Mouse (Mus musculus) T-helper 2 cell (primary cell): Measurements from ENCODE around the gene Fam214b.
"Not testable (repeated sequence)": the region's sequence is repeated elsewhere in the genome, so short reads cannot be mapped to it uniquely, and the experiment has no call there.

Experiments used
- in situ Hi-C: fragments of 300-600 bp; cut with MboI, MseI; formaldehyde crosslinking; loops from one replicate; pipeline ENCODE4 v1.15.1; 2025; ENCODE audit warnings: high pct_unique_total_duplicates

Gene Fam214b

DNA sequence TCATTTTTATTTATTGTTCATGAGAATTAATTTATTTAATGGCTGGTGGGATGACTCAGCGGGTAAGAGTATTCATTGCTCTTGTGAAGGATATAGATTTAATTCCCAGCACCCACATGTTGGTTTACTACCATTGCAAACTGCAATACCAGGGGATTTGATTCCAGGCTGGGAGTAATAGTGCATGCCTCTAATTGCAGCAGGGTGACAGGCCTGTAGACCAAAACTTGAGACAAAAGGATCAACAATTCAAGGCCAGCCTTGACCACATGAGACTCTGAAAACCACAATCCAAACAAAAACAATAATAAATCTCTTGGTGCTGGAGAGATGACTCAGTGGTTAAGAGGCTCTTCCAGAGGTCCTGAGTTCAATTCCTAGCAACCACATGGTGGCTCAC, 33.9 kb downstream of the Fam214b start:
- in situ Hi-C loops, result no loop called here

DNA sequence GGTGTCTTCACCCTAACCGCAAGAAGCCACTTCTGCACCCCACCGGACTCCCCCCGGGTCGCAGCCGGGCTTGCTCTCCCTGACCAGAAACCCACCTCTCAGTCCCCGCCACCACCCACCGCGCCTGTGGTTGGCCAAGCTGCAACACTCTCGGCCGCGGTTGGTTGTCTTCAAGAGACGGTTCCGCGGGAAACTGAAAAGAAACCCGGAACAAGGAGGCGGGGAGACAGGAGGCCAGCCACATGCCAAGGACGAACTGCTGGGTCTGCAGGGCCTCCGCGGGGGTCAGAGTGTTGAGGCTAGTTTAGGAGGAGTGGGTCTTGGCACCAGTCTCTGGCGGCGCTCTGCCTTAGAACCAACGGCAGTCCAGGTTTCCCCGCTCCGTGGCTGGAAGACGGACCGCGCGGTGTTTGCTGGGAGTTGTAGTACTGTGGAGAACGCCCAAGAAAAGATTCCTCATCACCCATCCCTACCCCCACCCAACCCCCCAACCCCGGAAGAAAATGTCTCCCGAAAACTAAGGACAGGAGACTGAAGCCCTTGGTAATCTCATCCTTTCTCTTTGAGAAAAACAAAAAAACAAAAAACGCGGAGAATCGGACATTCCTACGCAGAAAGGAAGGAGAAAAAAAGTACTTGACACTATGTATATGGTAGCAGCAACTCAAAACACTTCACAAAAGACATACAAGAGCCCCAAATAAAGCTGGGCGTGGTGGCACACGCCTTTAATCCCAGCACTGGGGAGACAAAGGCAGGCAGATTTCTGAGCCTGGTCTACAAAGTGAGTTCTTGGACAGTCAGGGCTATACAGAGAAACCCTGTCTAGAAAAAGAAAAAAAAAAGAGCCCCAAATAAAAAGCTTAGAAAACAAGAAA, 35.6 kb downstream of the Fam214b start, which contains the start of gene Fancg:
Gene Fancg, minus strand, starts transcription at position 346 of the 878 bp plus-strand sequence.
- in situ Hi-C loops, result no loop called here

DNA sequence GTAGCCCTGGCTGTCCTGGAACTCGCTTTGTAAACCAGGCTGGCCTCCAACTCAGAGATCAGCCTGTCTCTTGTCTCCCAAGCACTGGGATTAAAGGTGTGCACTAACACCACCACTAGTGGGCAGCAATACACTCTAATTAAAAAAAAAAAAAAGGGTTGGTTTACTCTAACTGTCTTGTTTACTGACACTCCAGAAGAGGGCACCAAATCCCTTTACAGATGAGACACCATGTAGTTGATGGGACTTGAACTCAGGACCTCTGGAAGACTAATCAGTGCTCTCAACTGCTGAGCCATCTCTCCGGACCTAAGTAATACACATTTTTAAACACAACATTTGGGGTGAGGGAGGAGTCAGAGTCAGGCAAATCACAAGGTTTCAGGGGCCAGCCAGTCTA, 40.3 kb downstream of the Fam214b start:
- in situ Hi-C loops, result no loop called here

DNA sequence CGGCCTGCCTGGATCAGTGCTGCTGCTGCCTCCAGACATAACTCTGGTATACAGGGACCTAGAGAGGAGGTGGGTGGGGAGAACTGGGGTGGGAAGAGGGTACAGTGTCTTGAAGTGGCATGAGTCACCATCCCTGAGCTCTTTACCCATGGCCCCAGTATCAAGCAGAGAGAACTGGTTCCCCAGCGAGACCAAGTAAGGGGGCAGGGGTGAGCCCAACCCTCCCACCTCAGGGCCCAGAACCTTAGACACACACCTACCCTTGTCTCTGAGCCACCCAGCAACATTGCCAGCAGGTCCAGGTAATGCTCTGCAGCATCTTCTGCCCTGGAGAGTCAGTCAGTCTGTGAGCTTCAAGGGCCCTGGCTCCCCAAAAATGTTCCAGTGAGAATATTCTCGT, 41.1 kb downstream of the Fam214b start:
- in situ Hi-C loops, result no loop called here

DNA sequence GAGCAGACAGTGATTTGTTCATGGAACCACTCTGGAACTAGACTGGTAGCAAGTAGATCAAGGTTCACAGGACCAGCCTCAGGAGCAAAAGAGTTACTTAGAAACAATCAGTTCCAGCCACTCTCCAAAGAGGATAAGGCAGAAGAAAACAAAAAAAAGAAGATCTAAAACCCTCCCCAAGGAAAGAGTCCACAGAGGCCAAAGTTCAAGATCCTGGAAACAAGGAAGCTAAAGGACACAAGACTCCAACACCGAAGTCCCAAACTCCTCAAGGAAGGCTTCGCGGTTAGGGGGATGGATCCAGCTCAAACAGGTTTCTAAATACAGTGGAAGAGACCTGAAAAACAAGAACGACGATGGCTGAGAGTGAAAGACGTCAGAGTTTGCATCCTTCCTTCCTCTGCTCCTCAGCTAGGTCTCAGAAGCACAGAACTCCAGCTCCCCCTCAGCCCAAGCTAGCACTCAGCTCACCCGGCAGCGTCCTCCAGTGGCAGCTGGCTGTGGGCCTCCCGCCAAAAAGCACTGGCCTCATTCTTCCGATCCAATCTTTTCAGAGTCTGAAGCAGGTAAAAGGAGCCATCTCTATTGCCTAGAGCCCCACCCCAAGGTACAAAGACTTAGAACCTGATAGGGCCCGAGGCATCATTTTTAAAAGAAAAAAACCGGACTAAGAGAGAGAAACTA, 43.1 kb downstream of the Fam214b start:
- in situ Hi-C loops, result no loop called here

DNA sequence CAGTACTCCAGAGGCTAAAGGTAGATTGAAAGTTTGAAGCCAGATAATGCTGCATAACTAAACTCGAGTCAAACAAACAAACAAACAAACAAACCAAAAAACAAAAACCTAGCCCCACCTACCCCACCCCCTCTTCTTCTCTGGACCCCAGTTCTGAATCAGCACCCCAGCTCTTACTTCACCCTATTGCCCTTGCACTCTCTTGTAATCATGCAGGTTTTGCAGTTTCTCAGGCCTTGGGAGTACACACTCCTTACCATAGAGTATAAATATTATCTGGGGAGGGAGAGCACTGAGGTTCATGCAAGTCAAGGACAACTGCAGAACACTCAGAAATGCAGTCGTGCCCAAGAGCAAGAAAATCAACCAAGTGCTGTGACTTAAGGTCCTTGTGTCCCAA, 44.7 kb downstream of the Fam214b start:
- in situ Hi-C loops, result no loop called here

DNA sequence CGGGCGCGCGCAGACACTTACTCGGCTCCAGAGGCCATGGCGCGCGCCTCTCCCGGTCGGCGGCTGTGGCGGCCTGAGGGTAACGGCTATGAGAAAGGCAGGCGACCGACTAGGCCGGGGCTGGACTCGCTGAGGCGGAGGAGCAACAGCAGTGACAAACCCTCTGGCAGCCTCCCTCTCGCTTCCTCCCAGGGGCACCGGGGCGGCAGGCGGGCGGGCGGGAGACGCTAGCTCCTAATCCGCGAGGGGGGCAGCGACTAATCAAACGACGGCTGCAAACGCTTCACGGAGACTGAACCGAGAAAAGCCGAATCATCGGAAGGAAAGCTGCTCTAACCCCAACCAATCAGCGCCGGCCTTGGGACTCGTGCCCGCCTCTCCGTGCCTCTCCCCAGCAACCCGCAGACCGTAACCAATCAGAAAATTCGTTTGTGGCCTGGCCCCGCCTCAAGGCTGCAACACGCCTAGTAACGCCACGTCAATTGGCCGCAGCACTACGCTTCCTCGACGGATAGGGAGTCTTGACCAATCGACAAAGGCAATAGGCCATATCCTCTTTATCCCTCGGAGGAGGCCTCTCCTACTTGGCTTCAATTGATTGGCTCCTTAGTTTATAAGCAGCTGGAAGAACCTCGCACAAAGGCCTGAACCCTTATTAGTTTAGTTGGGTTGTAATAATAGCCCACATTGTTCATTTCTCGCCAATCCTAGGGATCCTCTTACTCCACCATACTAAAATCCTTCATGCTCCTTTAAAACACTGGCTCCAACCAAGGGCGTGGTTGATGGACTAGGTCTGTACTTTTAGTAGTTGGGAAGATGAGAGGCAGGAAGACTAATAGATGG, 45.7 kb downstream of the Fam214b start, which contains the start of gene Vcp:
Gene Vcp, minus strand, starts transcription at position 367 of the 846 bp plus-strand sequence.
- in situ Hi-C loops, result not testable (repeated sequence)

DNA sequence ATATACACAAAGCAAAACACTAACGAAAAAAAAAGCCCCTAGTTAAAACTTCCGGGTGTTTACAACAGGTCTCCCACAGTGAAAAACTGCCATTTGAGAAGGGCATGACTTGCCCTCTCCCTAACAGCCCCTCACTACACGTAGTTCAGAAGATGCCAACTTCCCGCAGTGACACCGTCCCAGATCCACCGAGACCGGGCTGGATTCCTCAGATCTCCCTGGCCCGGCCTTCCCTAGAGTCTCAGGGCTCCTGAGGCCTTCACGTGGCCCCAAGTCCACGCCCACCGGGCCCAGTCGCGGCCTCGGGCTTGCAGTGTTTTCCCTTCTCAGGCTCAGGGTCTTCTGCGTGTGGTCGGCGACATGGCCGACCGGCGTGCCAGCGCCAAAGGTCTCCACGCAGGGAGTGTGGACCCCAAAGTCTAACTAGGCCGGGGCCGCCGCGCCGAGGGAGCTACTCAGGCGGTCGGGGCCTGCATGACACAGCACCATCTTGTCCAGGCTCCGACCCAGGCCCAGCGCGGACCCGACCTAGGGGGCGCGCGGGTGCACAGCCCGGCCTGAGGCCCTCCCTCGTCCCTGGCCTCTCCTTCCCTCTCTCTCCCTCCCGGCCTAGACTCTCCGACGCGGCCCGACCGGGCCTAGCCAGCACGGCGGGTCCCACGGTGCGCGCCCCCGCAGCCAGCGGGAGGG, 46.4 kb downstream of the Fam214b start:
- in situ Hi-C loops, result loop anchor here (25.0 kb wide), 1 partner anchor 1987 kb away; no protein-coding TSS in a partner anchor

DNA sequence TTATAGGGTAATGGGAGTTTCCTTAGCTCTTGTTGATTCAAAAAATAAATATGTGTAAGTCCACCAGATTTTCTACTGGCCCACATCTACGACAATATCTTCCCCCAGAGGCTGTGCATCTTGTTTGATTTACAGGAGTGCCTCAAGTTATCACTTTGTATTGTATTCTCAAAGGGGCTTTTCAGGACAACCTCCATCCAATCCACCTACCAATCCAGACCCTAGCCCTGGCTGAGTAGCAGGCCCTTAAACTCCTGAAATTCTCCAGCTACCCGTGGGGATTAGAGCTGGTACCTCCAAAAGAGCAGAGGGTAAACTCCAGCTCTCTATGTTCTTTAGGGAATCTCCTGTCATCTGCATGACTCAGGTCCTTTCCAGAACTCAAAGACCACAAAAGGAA, 48.0 kb downstream of the Fam214b start:
- in situ Hi-C loops, result loop anchor here (25.0 kb wide), 1 partner anchor 1986 kb away; no protein-coding TSS in a partner anchor

DNA sequence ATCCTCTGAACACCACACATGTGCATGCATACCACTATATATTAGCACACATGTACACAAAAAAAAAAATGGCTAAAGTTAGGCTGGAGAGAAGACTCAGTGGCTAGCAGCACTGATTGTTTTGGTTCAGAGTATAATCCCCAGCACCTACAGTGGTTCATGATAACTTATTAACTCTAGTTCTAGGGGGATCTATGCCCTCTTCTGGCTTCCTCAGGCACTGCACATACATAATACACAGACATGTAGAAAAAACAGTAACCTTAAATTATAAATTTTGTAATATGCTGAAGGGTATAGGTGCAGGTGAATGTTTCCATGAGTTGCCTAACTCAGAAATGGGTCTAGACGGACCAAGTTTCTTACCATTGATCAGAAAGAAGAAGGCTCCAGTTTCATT, 57.7 kb downstream of the Fam214b start:
- in situ Hi-C loops, result loop anchor here (10.0 to 25.0 kb wide), 2 partner anchors 1773 to 1976 kb away; no protein-coding TSS in a partner anchor
